Mouse (Mus musculus) lung, embryonic 15.5 days (tissue): ENCODE measurements at regions not wholly inside any gene's neighbourhood (a gene's known extent, or its start where the extent isn't known, plus 50 kb on each side); places are given as distances from the start of the nearest gene placed in this dataset.
"Not testable (repeated sequence)": the region's sequence is repeated elsewhere in the genome, so short reads cannot be mapped to it uniquely, and the experiment has no call there.

Experiments used
- ATAC-seq: fragments of 200-750 bp; cut with Nextera tagmentation; 2 replicates; pipeline ENCODE4 v1.8.0; 2017; ENCODE audit warnings: moderate number of reproducible peaks, borderline replicate concordance; ENCODE audit not compliant: low FRiP score, low TSS enrichment; ENCODE audit errors: extremely low read depth
- H3K27ac ChIP-seq: fragments of 300-500 bp; sonication (generic); 2 replicates; pipeline ENCODE4 v1.5.1; 2015; ENCODE audit warnings: moderate library complexity, mild to moderate bottlenecking, inconsistent platforms
- H3K27me3 ChIP-seq: fragments of 300-500 bp; sonication (generic); 2 replicates; pipeline ENCODE4 v1.6.1; 2015; ENCODE audit warnings: inconsistent platforms
- H3K36me3 ChIP-seq: fragments of 300-500 bp; sonication (generic); 2 replicates; pipeline ENCODE4 v1.6.1; 2015; ENCODE audit warnings: inconsistent platforms
- H3K4me1 ChIP-seq: fragments of 300-500 bp; sonication (generic); 2 replicates; pipeline ENCODE4 v1.6.1; 2015; ENCODE audit warnings: inconsistent platforms
- H3K4me2 ChIP-seq: fragments of 300-500 bp; sonication (generic); 2 replicates; pipeline ENCODE4 v1.6.1; 2015; ENCODE audit warnings: inconsistent platforms, mild to moderate bottlenecking, moderate library complexity
- H3K4me3 ChIP-seq: fragments of 300-500 bp; sonication (generic); 2 replicates; pipeline ENCODE4 v1.5.1; 2015; ENCODE audit warnings: mild to moderate bottlenecking, inconsistent platforms
- H3K9ac ChIP-seq: fragments of 300-500 bp; sonication (generic); 2 replicates; pipeline ENCODE4 v1.6.1; 2015; ENCODE audit warnings: inconsistent platforms
- H3K9me3 ChIP-seq: fragments of 300-500 bp; sonication (generic); 2 replicates; pipeline ENCODE4 v1.6.1; 2016; ENCODE audit warnings: inconsistent platforms
- WGBS: fragments of 180-500 bp; shearing (Covaris S2); methylation state at CpG from one replicate; pipeline ENCODE4 v1.1.7; 2015; 5-methylcytosine and 5-hydroxymethylcytosine counted together

DNA sequence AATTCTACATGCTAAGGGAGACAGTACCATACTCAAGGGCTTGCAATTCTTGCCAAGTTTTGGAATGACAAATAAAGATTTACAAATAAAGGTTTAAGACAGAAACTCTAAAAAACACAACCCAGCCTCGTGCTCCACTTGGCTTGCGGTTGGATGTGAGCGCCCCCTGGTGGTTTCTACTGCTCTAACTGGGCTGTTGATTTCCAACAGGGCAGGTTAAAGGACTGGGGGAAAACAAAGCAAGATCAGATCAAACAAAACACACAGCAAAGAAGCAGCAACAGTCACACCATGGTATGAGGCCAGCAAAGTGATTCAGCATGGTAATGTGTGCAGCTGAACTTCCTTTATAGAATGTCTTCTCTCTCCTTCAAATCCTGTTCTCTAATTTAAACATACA, 339.2 kb downstream of the Adam3 start:
- Histone ChIP-seq H3K9ac (no peak overlapping the region), H3K4me2 (no peak overlapping the region), H3K9me3 (no peaks in the 10 kb centered on the region), H3K27ac (no peak overlapping the region), H3K4me1 (no peaks in the 10 kb centered on the region), H3K36me3 (no peaks in the 10 kb centered on the region), H3K4me3 (no peak overlapping the region), H3K27me3 (peaks cover 28% of the 10 kb centered on the region; the same call in 1 of the 2 replicates)
- ATAC-seq = no peak
- under 1% methylated on average over 3 of the region's 3 CpGs for WGBS

- H3K4me3 ChIP-seq = no peak overlapping the region
- H3K4me2 ChIP-seq = no peak overlapping the region
- no peak for ATAC-seq
- H3K9ac ChIP-seq = no peak overlapping the region
- no peaks in the 10 kb centered on the region for H3K36me3 ChIP-seq
- no peaks in the 10 kb centered on the region for H3K9me3 ChIP-seq
- WGBS = 68% methylated on average over 8 of the region's 8 CpGs
- H3K27me3 ChIP-seq = peaks cover 21% of the 10 kb centered on the region; the same call in 1 of the 2 replicates
- H3K4me1 ChIP-seq = no peaks in the 10 kb centered on the region
- no peak overlapping the region for H3K27ac ChIP-seq
Measured at GRCm38 (mm10) chr8:24383963-24384435, 341.7 kb downstream of the Adam3 start.

GRCm38 (mm10) chr8:24383130-24383962, 342.3 kb downstream of the Adam3 start:
- Histone ChIP-seq H3K4me3 (no peak overlapping the region), H3K27me3 (peaks cover 16% of the 10 kb centered on the region; the same call in 1 of the 2 replicates), H3K9me3 (no peaks in the 10 kb centered on the region), H3K27ac (no peak overlapping the region), H3K9ac (no peak overlapping the region), H3K4me2 (no peak overlapping the region), H3K36me3 (no peaks in the 10 kb centered on the region), H3K4me1 (no peaks in the 10 kb centered on the region)
- no peak for ATAC-seq
- WGBS = 50% methylated on average over 14 of the region's 14 CpGs

- Histone ChIP-seq H3K27ac (no peak overlapping the region), H3K4me2 (no peak overlapping the region), H3K36me3 (no peaks in the 10 kb centered on the region), H3K9me3 (no peaks in the 10 kb centered on the region), H3K9ac (no peak overlapping the region), H3K27me3 (peaks cover 8% of the 10 kb centered on the region; the same call in 1 of the 2 replicates), H3K4me1 (no peaks in the 10 kb centered on the region), H3K4me3 (no peak overlapping the region)
- ATAC-seq = no peak
- WGBS = 62% methylated on average over 3 of the region's 3 CpGs
Measured at GRCm38 (mm10) chr8:24381666-24382253, 343.9 kb downstream of the Adam3 start.

GRCm38 (mm10) chr8:24378070-24378469, 347.6 kb downstream of the Adam3 start:
- no peak overlapping the region for H3K4me3 ChIP-seq
- no peaks in the 10 kb centered on the region for H3K4me1 ChIP-seq
- 0 out of 2 replicates have a peak, but pooled peaks cover 2% of the 10 kb centered on the region for H3K27me3 ChIP-seq
- H3K27ac ChIP-seq = no peak overlapping the region
- no peak for ATAC-seq
- no peak overlapping the region for H3K9ac ChIP-seq
- H3K36me3 ChIP-seq = no peaks in the 10 kb centered on the region
- no peak overlapping the region for H3K4me2 ChIP-seq
- H3K9me3 ChIP-seq = no peaks in the 10 kb centered on the region

DNA sequence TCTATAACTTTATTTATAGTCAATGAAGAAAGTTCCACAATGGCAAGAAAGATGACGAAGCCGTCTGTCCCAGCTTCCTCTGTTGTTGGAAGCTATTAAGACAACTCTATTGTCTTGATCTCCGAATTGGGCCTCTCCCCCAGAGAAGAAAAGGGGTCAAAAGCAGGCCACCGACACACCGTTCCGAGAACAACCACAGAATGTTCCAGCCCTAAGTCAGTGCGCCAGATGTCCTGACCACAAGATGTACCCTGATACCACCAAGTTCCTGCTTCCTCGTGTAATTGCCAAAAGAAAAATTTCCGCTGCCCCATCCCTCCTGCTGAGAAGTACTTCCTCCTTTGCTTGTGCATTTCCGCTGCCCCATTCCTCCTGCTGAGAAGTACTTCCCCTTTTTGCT, 348.8 kb downstream of the Adam3 start:
- not testable (repeated sequence) for H3K27ac ChIP-seq, H3K4me1 ChIP-seq, H3K27me3 ChIP-seq, ATAC-seq, H3K9ac ChIP-seq, H3K9me3 ChIP-seq, H3K4me3 ChIP-seq, H3K36me3 ChIP-seq, H3K4me2 ChIP-seq
- 87% methylated on average over 10 of the region's 10 CpGs for WGBS

GRCm38 (mm10) chr8:24374503-24374902, 351.1 kb downstream of the Adam3 start:
- H3K9ac ChIP-seq = no peak overlapping the region
- no peaks in the 10 kb centered on the region for H3K4me1 ChIP-seq
- 81% methylated on average over 1 of the region's 1 CpGs for WGBS
- no peaks in the 10 kb centered on the region for H3K9me3 ChIP-seq
- H3K36me3 ChIP-seq = no peaks in the 10 kb centered on the region
- no peak overlapping the region for H3K4me3 ChIP-seq
- ATAC-seq = no peak
- no peak overlapping the region for H3K27ac ChIP-seq
- no peak overlapping the region for H3K4me2 ChIP-seq
- no peaks in the 10 kb centered on the region for H3K27me3 ChIP-seq

DNA sequence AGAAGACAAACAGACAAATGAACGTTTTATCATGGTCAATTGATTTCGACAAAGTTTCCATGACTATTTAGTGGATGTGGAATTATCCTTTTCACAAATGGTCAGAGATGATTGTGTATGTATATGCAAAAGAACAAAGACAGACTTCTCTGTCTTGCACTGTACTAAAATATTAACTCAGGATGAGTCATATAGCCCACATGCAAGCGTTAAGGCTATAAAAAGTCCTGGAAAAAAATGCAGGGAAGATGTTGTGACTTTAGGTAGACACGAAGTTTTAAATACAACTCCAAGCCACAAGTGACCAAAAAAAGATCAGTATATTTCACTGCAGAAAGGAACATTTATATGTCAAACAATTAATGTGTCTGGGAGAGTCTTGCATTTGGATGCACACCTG, 353.6 kb downstream of the Adam3 start:
- Histone ChIP-seq H3K9me3 (no peaks in the 10 kb centered on the region), H3K36me3 (no peaks in the 10 kb centered on the region), H3K9ac (no peak overlapping the region), H3K4me2 (no peak overlapping the region), H3K4me1 (no peaks in the 10 kb centered on the region), H3K4me3 (no peak overlapping the region), H3K27me3 (no peaks in the 10 kb centered on the region), H3K27ac (no peak overlapping the region)
- ATAC-seq = no peak
- 79% methylated on average over 4 of the region's 4 CpGs for WGBS

GRCm38 (mm10) chr8:24366000-24366399, 359.7 kb downstream of the Adam3 start:
- H3K9me3 ChIP-seq = no peaks in the 10 kb centered on the region
- no peak overlapping the region for H3K4me2 ChIP-seq
- 0 out of 2 replicates have a peak, but pooled peaks cover 6% of the 10 kb centered on the region for H3K4me1 ChIP-seq
- H3K9ac ChIP-seq = no peak overlapping the region
- H3K27ac ChIP-seq = 0 out of 2 replicates have a peak overlapping the region, but pooled peaks have one; percentile 46
- no peaks in the 10 kb centered on the region for H3K27me3 ChIP-seq
- peak; percentile 74; the same call in 1 of the 2 replicates for ATAC-seq
- no peaks in the 10 kb centered on the region for H3K36me3 ChIP-seq
- H3K4me3 ChIP-seq = no peak overlapping the region

DNA sequence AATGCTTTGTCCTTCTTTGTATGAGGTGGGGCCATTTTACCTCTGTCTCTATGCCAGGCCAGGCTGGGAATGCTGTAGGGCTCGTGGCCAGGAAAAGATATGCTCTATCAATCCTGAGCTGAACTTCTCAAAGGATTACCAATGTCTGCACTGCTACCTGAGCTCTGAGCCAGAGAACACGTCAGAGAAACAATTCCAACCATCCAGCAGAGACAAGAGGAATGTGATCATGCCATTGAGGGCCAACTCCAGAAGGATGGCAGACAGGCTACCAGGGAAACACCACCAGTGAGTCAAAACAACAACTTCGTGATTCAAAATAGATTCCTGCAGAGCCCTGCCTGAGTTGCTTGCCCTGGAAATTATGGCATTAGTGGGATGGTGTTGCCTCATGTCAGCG, 361.0 kb downstream of the Adam3 start:
- H3K4me2 ChIP-seq = no peak overlapping the region
- 0 out of 2 replicates have a peak, but pooled peaks cover 6% of the 10 kb centered on the region for H3K4me1 ChIP-seq
- H3K4me3 ChIP-seq = no peak overlapping the region
- no peak overlapping the region for H3K9ac ChIP-seq
- H3K9me3 ChIP-seq = no peaks in the 10 kb centered on the region
- ATAC-seq = no peak
- H3K27me3 ChIP-seq = no peaks in the 10 kb centered on the region
- no peak overlapping the region for H3K27ac ChIP-seq
- no peaks in the 10 kb centered on the region for H3K36me3 ChIP-seq
- WGBS = 66% methylated on average over 4 of the region's 4 CpGs

- H3K4me3 ChIP-seq = no peak overlapping the region
- H3K4me2 ChIP-seq = no peak overlapping the region
- no peaks in the 10 kb centered on the region for H3K27me3 ChIP-seq
- no peaks in the 10 kb centered on the region for H3K4me1 ChIP-seq
- H3K27ac ChIP-seq = no peak overlapping the region
- no peak overlapping the region for H3K9ac ChIP-seq
- no peaks in the 10 kb centered on the region for H3K36me3 ChIP-seq
- no peak for ATAC-seq
- H3K9me3 ChIP-seq = no peaks in the 10 kb centered on the region
Measured at GRCm38 (mm10) chr8:24359022-24359600, 366.5 kb downstream of the Adam3 start.

DNA sequence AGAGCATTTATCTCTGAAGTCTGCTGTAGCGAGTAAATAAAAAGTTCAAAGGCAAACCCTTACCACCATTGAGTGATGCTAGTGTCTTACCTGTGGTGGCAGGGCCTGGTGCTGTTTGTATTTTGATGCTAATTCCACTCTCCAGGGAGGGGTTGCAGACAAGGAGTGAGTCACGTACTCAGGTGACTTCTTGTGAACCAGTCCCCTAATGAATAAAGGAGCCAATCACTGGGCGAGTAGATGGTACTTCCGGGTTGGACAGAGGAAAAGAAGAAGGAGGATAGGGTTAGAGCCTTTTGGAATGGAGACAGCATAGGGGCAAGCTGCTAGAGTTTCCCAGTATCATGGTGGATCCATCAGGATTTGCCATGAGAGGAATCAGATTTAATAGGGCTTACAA, 370.5 kb downstream of the Adam3 start:
- no peaks in the 10 kb centered on the region for H3K36me3 ChIP-seq
- no peak overlapping the region for H3K27ac ChIP-seq
- H3K27me3 ChIP-seq = no peaks in the 10 kb centered on the region
- H3K4me3 ChIP-seq = no peak overlapping the region
- H3K9ac ChIP-seq = no peak overlapping the region
- ATAC-seq = no peak
- 86% methylated on average over 4 of the region's 4 CpGs for WGBS
- H3K4me2 ChIP-seq = no peak overlapping the region
- H3K4me1 ChIP-seq = peaks cover 10% of the 10 kb centered on the region; the same call in 1 of the 2 replicates
- H3K9me3 ChIP-seq = no peaks in the 10 kb centered on the region
